Mouse (Mus musculus) liver, embryonic 11.5 days (tissue): ENCODE results near the gene Gm18596. TPM values are rescaled to one million over a fixed set of nuclear protein-coding genes. Genes with fewer than 3 reads are reported as not detected.
"Not testable (repeated sequence)": the region's sequence is repeated elsewhere in the genome, so short reads cannot be mapped to it uniquely, and the experiment has no call there.

Experiments
- ATAC-seq: fragments of 200-750 bp; cut with Nextera tagmentation; replicated peaks from 2 replicates; pipeline ENCODE4 v1.8.0; 2017; ENCODE audit warnings: moderate number of reproducible peaks, mild to moderate bottlenecking, moderate TSS enrichment, moderate library complexity; ENCODE audit not compliant: low FRiP score
- DNase-seq: peaks from one replicate; pipeline ENCODE4 v3.0.0-alpha.2; 2017; ENCODE audit warnings: low spot score
- H3K27ac ChIP-seq: fragments of 300-500 bp; sonication (generic); 2 replicates; pipeline ENCODE4 v1.5.1; 2014; ENCODE audit warnings: mild to moderate bottlenecking, low read depth, low read length, control low read depth
- H3K27me3 ChIP-seq: fragments of 300-500 bp; sonication (generic); replicated peaks from 2 replicates; pipeline ENCODE4 v1.6.1; 2014; ENCODE audit warnings: low read length, mixed read lengths; ENCODE audit not compliant: control insufficient read depth, insufficient read depth
- H3K36me3 ChIP-seq: fragments of 300-500 bp; sonication (generic); 2 replicates; pipeline ENCODE4 v1.6.1; 2014; ENCODE audit warnings: mild to moderate bottlenecking, low read length, moderate library complexity, mixed read lengths; ENCODE audit not compliant: control insufficient read depth, insufficient read depth
- H3K4me1 ChIP-seq: fragments of 300-500 bp; sonication (generic); replicated peaks from 2 replicates; pipeline ENCODE4 v1.6.1; 2014; ENCODE audit warnings: low read length, mixed read lengths; ENCODE audit not compliant: control insufficient read depth, insufficient read depth
- H3K4me2 ChIP-seq: fragments of 300-500 bp; sonication (generic); 2 replicates; pipeline ENCODE4 v1.6.1; 2014; ENCODE audit warnings: mild to moderate bottlenecking, control low read depth, moderate library complexity
- H3K4me3 ChIP-seq: fragments of 300-500 bp; sonication (generic); 2 replicates; pipeline ENCODE4 v1.5.1; 2014; ENCODE audit warnings: low read depth, low read length, control low read depth
- H3K9ac ChIP-seq: fragments of 300-500 bp; sonication (generic); 2 replicates; pipeline ENCODE4 v1.6.1; 2014; ENCODE audit warnings: low read depth, low read length, control low read depth
- H3K9me3 ChIP-seq: fragments of 300-500 bp; sonication (generic); 2 replicates; pipeline ENCODE4 v1.6.1; 2016; ENCODE audit warnings: low read length, inconsistent platforms, mixed read lengths; ENCODE audit not compliant: control insufficient read depth
- WGBS: fragments of 180-500 bp; shearing (Covaris S2); extraction: QIAGEN DNeasy Blood & Tissue Kit; methylation state at CpG from one replicate; pipeline ENCODE4 v1.1.7; 2014; 5-methylcytosine and 5-hydroxymethylcytosine counted together
- polyA plus RNA-seq: library from polyadenylated mRNA; unstranded; fragments of >200 nt; fragmentation: Nextera tagmentation; extraction: Ambion mirVana; gene quantifications from 2 replicates; pipeline ENCODE4 v1.2.1, GENCODE M21; 2014

The Gm18596 gene
- polyA plus RNA-seq, 1 experiment from 2014 or later: not detected

DNA sequence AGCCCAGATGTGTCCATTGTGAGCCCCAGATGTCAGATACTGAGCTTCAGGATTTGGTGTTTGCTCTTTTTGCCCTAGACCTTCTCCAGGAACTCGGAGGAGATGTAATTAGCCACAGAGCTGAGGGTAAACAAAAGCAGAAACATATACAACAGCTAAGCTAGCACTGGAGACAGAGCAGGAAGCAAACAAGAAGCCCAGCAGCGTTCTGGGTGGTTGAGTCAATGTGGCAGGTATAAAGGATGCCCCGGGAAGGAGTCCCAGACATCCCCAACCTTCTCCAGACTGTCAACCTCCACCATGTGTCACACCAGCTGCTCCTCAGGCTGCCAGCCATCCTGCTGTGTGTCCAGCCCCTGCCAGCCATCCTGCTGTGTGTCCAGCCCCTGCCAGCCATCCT, 16.3 kb downstream of the Gm18596 start, which contains the start of gene Gm10100:
Gene Gm10100, plus strand, starts transcription at position 301 of the 400 bp plus-strand sequence.
- Histone ChIP-seq H3K27ac (no peak within 1 kb of the TSS), H3K4me2 (no peak within 1 kb of the TSS), H3K9ac (no peak within 1 kb of the TSS), H3K4me3 (no peak within 1 kb of the TSS), H3K4me1 (no peaks in the 10 kb centered on the region), H3K9me3 (no peaks in the 10 kb centered on the region), H3K36me3 (no peaks in the 10 kb centered on the region), H3K27me3 (no peaks in the 10 kb centered on the region)
- DNase-seq: no peak
- ATAC-seq: no peak
- WGBS: 53% methylated on average over 3 of the region's 3 CpGs

DNA sequence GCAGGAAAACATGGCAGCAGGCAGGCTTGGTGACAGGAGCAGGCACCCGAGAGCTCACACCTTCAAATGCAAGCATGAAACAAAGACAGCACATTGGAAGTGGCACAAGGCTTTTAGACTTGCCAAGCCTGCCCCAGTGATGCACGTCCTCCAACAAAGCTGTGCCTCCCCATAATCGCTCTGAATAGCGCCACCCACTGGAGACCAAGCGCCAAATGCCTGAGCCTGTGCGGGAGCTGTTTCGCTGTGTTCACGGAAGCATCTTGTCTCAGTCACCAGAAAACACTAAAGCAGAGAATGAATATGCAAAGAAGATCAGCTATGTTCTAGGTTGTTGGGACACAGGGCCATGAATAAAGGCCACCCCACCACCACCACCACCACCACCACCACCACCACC, 17.6 kb downstream of the Gm18596 start:
- Histone ChIP-seq H3K4me3 (no peak overlapping the region), H3K4me2 (no peak overlapping the region), H3K27ac (no peak overlapping the region), H3K36me3 (no peaks in the 10 kb centered on the region), H3K9me3 (no peaks in the 10 kb centered on the region), H3K4me1 (no peaks in the 10 kb centered on the region), H3K27me3 (no peaks in the 10 kb centered on the region), H3K9ac (no peak overlapping the region)
- 69% methylated on average over 8 of the region's 8 CpGs for WGBS
- DNase-seq (no peak), ATAC-seq (no peak)

DNA sequence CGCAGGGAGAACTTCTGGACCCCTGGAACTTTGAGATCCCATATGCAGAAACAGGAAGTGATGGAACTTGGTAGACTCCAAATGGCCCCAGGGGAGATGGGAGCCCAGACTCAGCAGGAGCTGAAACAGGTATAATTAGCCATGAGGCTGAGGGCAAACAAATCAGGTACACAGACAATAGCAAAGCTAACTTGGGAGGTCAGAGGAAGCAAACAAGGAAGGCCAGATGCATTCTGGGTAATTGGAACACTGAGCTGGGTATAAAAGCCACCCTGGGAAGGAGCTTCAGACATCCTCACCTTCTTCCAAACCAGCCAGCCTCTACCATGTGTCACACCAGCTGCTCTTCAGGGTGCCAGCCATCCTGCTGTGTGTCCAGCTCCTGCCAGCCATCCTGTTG, 22.1 kb downstream of the Gm18596 start, which contains the start of gene Krtap12-1:
Gene Krtap12-1, plus strand, starts transcription at position 301 of the 400 bp plus-strand sequence.
- H3K4me3 ChIP-seq, H3K36me3 ChIP-seq, DNase-seq, H3K4me2 ChIP-seq, H3K27ac ChIP-seq, H3K27me3 ChIP-seq, ATAC-seq, H3K4me1 ChIP-seq, H3K9me3 ChIP-seq, H3K9ac ChIP-seq: not testable (repeated sequence)
- WGBS: 78% methylated on average over 1 of the region's 1 CpGs

DNA sequence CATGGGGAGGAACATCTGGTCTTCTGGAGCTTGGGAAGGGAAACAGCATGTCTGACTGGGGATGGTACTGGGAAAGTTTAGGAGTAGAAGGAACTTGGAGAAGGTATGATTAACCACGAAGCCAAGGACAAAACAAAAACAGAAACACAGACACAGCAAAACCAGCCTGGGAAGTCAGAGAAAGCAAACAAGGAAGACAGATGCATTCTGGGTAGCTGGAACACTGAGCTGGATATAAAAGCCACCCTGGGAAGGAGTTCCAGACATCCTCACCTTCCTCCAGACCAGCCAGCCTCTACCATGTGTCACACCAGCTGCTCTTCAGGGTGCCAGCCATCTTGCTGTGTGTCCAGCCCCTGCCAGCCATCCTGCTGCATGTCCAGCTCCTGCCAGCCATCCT, 26.9 kb downstream of the Gm18596 start, which contains the start of gene Gm10142:
Gene Gm10142, plus strand, starts transcription at position 301 of the 400 bp plus-strand sequence.
- no peaks in the 10 kb centered on the region for H3K4me1 ChIP-seq
- H3K4me3 ChIP-seq: no peak within 1 kb of the TSS
- no peak for ATAC-seq
- H3K36me3 ChIP-seq: no peaks in the 10 kb centered on the region
- no peak within 1 kb of the TSS for H3K9ac ChIP-seq
- no peaks in the 10 kb centered on the region for H3K9me3 ChIP-seq
- WGBS: 79% methylated on average over 1 of the region's 1 CpGs
- DNase-seq: no peak
- H3K4me2 ChIP-seq: no peak within 1 kb of the TSS
- H3K27ac ChIP-seq: no peak within 1 kb of the TSS
- no peaks in the 10 kb centered on the region for H3K27me3 ChIP-seq

DNA sequence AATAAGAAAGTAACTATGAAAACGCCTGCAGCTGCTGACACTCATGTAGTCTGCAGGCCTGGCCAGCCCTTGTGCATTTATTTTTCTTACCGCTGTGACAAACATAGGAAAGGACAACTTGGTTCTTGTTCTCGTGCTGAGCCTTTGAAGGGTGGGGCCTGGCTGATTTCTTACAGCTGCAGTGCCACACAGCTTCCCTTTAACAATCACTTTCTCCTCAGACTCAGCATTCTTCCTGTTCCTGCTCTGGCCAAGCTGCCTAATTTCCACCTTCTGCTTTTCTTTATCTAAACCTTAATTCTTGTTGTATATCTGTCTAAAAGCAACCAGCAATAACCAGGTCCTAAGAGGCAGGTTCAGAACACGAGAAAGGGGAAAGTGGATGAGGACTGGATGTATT, 28.7 kb downstream of the Gm18596 start:
- Histone ChIP-seq H3K9ac (no peak overlapping the region), H3K9me3 (no peaks in the 10 kb centered on the region), H3K27ac (no peak overlapping the region), H3K4me1 (no peaks in the 10 kb centered on the region), H3K27me3 (no peaks in the 10 kb centered on the region), H3K36me3 (no peaks in the 10 kb centered on the region), H3K4me2 (no peak overlapping the region), H3K4me3 (no peak overlapping the region)
- DNase-seq (no peak), ATAC-seq (no peak)
- WGBS: 48% methylated on average over 4 of the region's 4 CpGs

DNA sequence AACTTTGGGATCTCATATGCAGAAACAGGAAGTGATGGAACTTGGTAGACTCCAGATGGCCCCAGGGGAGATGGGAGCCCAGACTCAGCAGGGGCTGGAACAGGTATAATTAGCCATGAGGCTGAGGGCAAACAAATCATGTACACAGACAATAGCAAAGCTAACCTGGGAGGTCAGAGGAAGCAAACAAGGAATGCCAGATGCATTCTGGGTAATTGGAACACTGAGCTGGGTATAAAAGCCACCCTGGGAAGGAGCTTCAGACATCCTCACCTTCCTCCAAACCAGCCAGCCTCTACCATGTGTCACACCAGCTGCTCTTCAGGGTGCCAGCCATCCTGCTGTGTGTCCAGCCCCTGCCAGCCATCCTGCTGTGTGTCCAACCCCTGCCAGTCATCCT, 31.3 kb downstream of the Gm18596 start, which contains the start of gene Gm10024:
Gene Gm10024, plus strand, starts transcription at position 301 of the 400 bp plus-strand sequence.
- not testable (repeated sequence) for H3K9ac ChIP-seq, H3K4me1 ChIP-seq, DNase-seq, H3K27me3 ChIP-seq, H3K27ac ChIP-seq, ATAC-seq, H3K4me2 ChIP-seq, H3K4me3 ChIP-seq, H3K36me3 ChIP-seq, H3K9me3 ChIP-seq

DNA sequence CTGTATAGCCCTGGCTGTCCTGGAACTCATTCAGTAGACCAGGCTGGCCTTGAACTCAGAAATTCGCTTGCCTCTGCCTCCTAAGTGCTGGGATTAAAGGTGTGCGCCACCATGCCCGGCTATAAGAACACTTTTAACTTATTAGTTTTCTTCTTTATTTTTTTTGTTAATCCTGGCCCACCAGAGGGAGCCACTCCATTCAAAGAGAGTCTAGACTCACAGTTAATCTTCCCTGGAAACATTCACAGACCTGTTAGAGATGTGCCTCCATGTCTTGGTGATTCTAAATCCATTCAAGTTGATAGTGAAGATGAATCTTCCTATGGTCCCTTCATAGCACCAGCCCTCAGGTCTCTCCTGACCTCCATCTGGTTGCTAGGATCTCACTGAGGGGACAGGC, 32.6 kb downstream of the Gm18596 start:
- WGBS: 78% methylated on average over 3 of the region's 3 CpGs
- ATAC-seq: no peak

DNA sequence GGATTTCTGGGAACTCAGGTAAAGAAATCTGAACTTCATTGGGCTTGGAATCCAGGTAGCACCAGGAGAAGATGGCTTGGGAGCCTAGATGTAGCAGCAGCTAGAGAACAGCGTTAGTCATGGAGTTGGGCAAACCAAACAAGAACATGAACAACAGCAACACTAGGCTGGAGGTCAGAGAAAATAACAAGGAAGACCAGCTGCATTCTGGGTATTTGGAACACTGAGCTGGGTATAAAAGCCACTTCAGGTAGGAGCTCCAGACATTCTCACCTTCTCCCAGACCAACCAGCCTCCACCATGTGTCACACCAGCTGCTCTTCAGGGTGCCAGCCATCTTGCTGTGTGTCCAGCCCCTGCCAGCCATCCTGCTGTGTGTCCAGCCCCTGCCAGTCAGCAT, 36.1 kb downstream of the Gm18596 start, which contains the start of gene Gm10272:
Gene Gm10272, plus strand, starts transcription at position 301 of the 400 bp plus-strand sequence.
- Histone ChIP-seq H3K4me3 (no peak within 1 kb of the TSS), H3K4me2 (no peak within 1 kb of the TSS), H3K27me3 (no peaks in the 10 kb centered on the region), H3K4me1 (no peaks in the 10 kb centered on the region), H3K9ac (no peak within 1 kb of the TSS), H3K27ac (no peak within 1 kb of the TSS), H3K9me3 (peaks cover 3% of the 10 kb centered on the region; the same call in 1 of the 2 replicates), H3K36me3 (no peaks in the 10 kb centered on the region)
- 74% methylated on average over 1 of the region's 1 CpGs for WGBS
- no peak for DNase-seq
- no peak for ATAC-seq

More for the DNA sequence above, 32.6 kb downstream of the Gm18596 start:
- Histone ChIP-seq H3K4me2 (no peak overlapping the region), H3K36me3 (no peaks in the 10 kb centered on the region), H3K9me3 (no peaks in the 10 kb centered on the region), H3K4me3 (no peak overlapping the region), H3K9ac (no peak overlapping the region), H3K4me1 (no peaks in the 10 kb centered on the region), H3K27ac (no peak overlapping the region), H3K27me3 (no peaks in the 10 kb centered on the region)
- no peak for DNase-seq

DNA sequence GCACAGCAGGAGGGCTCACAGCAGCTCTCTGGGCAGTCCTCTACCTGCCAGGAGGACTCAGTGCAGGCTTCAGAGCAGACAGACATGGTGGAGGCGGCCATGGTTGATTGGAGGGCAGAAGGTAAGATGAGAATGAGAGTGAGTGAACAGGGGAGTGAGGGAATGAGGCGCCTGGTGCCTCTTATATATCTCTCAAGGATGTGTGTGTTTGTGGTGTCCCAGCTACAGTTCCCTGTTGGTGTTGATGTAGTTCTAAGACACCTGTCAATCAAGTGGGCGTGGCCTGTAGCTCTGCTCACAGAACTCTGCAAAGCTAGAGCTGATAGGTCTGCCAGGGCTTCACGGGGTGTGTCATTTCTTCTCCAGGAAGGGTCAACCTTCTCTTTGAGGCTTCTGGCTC, 45.3 kb downstream of the Gm18596 start, which contains the start of gene Gm9508:
Gene Gm9508, minus strand, starts transcription at position 101 of the 400 bp plus-strand sequence.
- no peak within 1 kb of the TSS for H3K4me2 ChIP-seq
- H3K27me3 ChIP-seq: no peaks in the 10 kb centered on the region; the same call in 1 of the 2 replicates
- ATAC-seq (no peak), DNase-seq (no peak)
- H3K4me3 ChIP-seq: no peak within 1 kb of the TSS
- no peaks in the 10 kb centered on the region for H3K36me3 ChIP-seq
- WGBS: 39% methylated on average over 4 of the region's 4 CpGs
- H3K27ac ChIP-seq: no peak within 1 kb of the TSS
- no peak within 1 kb of the TSS for H3K9ac ChIP-seq
- H3K4me1 ChIP-seq: no peaks in the 10 kb centered on the region
- H3K9me3 ChIP-seq: no peaks in the 10 kb centered on the region
